Mouse (Mus musculus) spleen, adult 2 months (tissue): ENCODE results near the gene F11r. TPM values are rescaled to one million over a fixed set of nuclear protein-coding genes. Genes with fewer than 3 reads are reported as not detected.

ENCODE experiments used
- DNase-seq, 2 experiments: peaks; one replicate each; pipeline versions ENCODE4 v3.0.0 to v3.0.0-alpha.2; 2012 to 2021; ENCODE audit warnings: low spot score in 2 of 2, low read depth in 1 of 2
- H3K27ac ChIP-seq: fragments of 200-500 bp; 2 replicates; pipeline ENCODE4 v1.5.1; 2012; ENCODE audit warnings: low read length, inconsistent platforms; ENCODE audit not compliant: insufficient read depth
- H3K27me3 ChIP-seq: fragments of 200-500 bp; 2 replicates; pipeline ENCODE4 v1.6.1; 2012; ENCODE audit warnings: mild to moderate bottlenecking, moderate library complexity, low read length, inconsistent platforms; ENCODE audit not compliant: control insufficient read depth, insufficient read depth
- H3K36me3 ChIP-seq: fragments of 200-500 bp; 2 replicates; pipeline ENCODE4 v1.6.1; 2012; ENCODE audit warnings: mild to moderate bottlenecking, low read length, inconsistent platforms; ENCODE audit not compliant: control insufficient read depth, insufficient read depth
- H3K4me1 ChIP-seq: fragments of 200-500 bp; 2 replicates; pipeline ENCODE4 v1.6.1; 2011; ENCODE audit warnings: inconsistent platforms; ENCODE audit not compliant: control insufficient read depth, insufficient read depth, insufficient read length
- H3K4me3 ChIP-seq: fragments of 200-500 bp; 2 replicates; pipeline ENCODE4 v1.5.1; 2011; ENCODE audit warnings: mild to moderate bottlenecking, inconsistent platforms; ENCODE audit not compliant: insufficient read depth, insufficient read length; ENCODE audit errors: extremely low read depth
- CTCF ChIP-seq: fragments of 200-500 bp; IDR thresholded peaks from 2 replicates; pipeline ENCODE4 v1.5.1; 2011; ENCODE audit warnings: mild to moderate bottlenecking, inconsistent platforms; ENCODE audit not compliant: insufficient read depth, insufficient read length, insufficient replicate concordance; ENCODE audit errors: extremely low read depth
- POLR2A ChIP-seq: fragments of 200-500 bp; IDR thresholded peaks from 2 replicates; pipeline ENCODE4 v1.6.1; 2011; ENCODE audit warnings: low read depth, low read length, inconsistent platforms
- WGBS: fragments of 180-500 bp; shearing (Covaris S2); methylation state at CpG from one replicate; pipeline ENCODE4 v1.1.7; 2018; 5-methylcytosine and 5-hydroxymethylcytosine counted together
- polyA plus RNA-seq: library from polyadenylated mRNA; depleted of rRNA; stranded (reverse); fragments of >200 nt; gene quantifications from 2 replicates; pipeline ENCODE4 v1.2.3, GENCODE M21; 2012

The F11r gene
- polyA plus RNA-seq, 1 experiment = 9.6 TPM

GRCm38 (mm10) chr1:171454926-171455325 is 17.6 kb downstream of the F11r start:
- H3K4me3 ChIP-seq = no peak overlapping the region
- H3K36me3 ChIP-seq = no peaks in the 10 kb centered on the region
- no peaks in the 10 kb centered on the region for H3K27me3 ChIP-seq
- H3K27ac ChIP-seq = no peak overlapping the region
- WGBS = 75% methylated on average over 6 of the region's 6 CpGs
- TF ChIP-seq CTCF (no peak), POLR2A (no peak)
- H3K4me1 ChIP-seq = no peaks in the 10 kb centered on the region
- no peak for DNase-seq

- TF ChIP-seq POLR2A (no peak), CTCF (no peak)
- H3K4me3 ChIP-seq = no peak overlapping the region
- whole genome bisulfite sequencing = 88% methylated on average over 1 of the region's 1 CpGs
- H3K27me3 ChIP-seq = no peaks in the 10 kb centered on the region
- DNase-seq = no peak
- H3K4me1 ChIP-seq = no peaks in the 10 kb centered on the region
- H3K27ac ChIP-seq = no peak overlapping the region
- H3K36me3 ChIP-seq = no peaks in the 10 kb centered on the region
These were observed 20.2 kb downstream of the F11r start for GRCm38 (mm10) chr1:171457568-171457967.

GRCm38 (mm10) chr1:171459791-171460190 is 22.5 kb downstream of the F11r start:
- DNase-seq = no peak

GRCm38 (mm10) chr1:171460551-171461503 is 23.5 kb downstream of the F11r start:
- Histone ChIP-seq H3K27me3 (no peaks in the 10 kb centered on the region), H3K4me1 (no peaks in the 10 kb centered on the region; the same call in 1 of the 2 replicates), H3K4me3 (no peak overlapping the region), H3K36me3 (no peaks in the 10 kb centered on the region), H3K27ac (no peak overlapping the region)
- no peak for DNase-seq
- TF ChIP-seq POLR2A (no peak), CTCF (no peak)
- 91% methylated on average over 22 of the region's 22 CpGs for WGBS

More at GRCm38 (mm10) chr1:171459791-171460190, 22.5 kb downstream of the F11r start:
- H3K27me3 ChIP-seq = no peaks in the 10 kb centered on the region
- 74% methylated on average over 5 of the region's 5 CpGs for WGBS
- no peak overlapping the region for H3K27ac ChIP-seq
- no peaks in the 10 kb centered on the region for H3K4me1 ChIP-seq
- no peak overlapping the region for H3K4me3 ChIP-seq
- TF ChIP-seq POLR2A = no peak
- TF ChIP-seq CTCF = no peak
- no peaks in the 10 kb centered on the region for H3K36me3 ChIP-seq

- no peak for DNase-seq
- WGBS = 85% methylated on average over 3 of the region's 3 CpGs
- Histone ChIP-seq H3K27me3 (no peaks in the 10 kb centered on the region), H3K4me1 (no peaks in the 10 kb centered on the region; the same call in 1 of the 2 replicates), H3K4me3 (no peak overlapping the region), H3K36me3 (no peaks in the 10 kb centered on the region), H3K27ac (no peak overlapping the region)
- TF ChIP-seq POLR2A (no peak), CTCF (no peak)
These were observed 25.8 kb downstream of the F11r start for GRCm38 (mm10) chr1:171463133-171463532.

- 86% methylated on average over 5 of the region's 5 CpGs for WGBS
- DNase-seq = no peak
- Histone ChIP-seq H3K36me3 (no peaks in the 10 kb centered on the region), H3K4me3 (no peak overlapping the region), H3K27me3 (no peaks in the 10 kb centered on the region), H3K4me1 (no peaks in the 10 kb centered on the region; the same call in 1 of the 2 replicates), H3K27ac (peak overlapping the region; percentile 34; the same call in 1 of the 2 replicates)
- TF ChIP-seq CTCF = no peak
- TF ChIP-seq POLR2A = no peak
These were observed 28.5 kb downstream of the F11r start for GRCm38 (mm10) chr1:171465749-171466412.

GRCm38 (mm10) chr1:171466565-171466964 is 29.2 kb downstream of the F11r start:
- DNase-seq = no peak
- TF ChIP-seq POLR2A = no peak
- TF ChIP-seq CTCF = no peak
- Histone ChIP-seq H3K4me3 (peak overlapping the region; percentile 31; the same call in 1 of the 2 replicates), H3K27me3 (no peaks in the 10 kb centered on the region), H3K4me1 (no peaks in the 10 kb centered on the region; the same call in 1 of the 2 replicates), H3K36me3 (no peaks in the 10 kb centered on the region), H3K27ac (peak overlapping the region; percentile 52)
- WGBS = 9% methylated on average over 4 of the region's 4 CpGs
